Mouse (Mus musculus): ENCODE results near the gene Tmem256.

Gene Tmem256

GRCm38 (mm10) chr11:69884240-69884639 is 45.9 kb downstream of the Tmem256 start:
- no peak for DNase-seq (ENCODE audit: low read depth)

GRCm38 (mm10) chr11:69884663-69885062 is 46.3 kb downstream of the Tmem256 start:
- DNase-seq (ENCODE audit: low read depth), result no peak

GRCm38 (mm10) chr11:69886907-69887635 is 48.8 kb downstream of the Tmem256 start:
- no peak for DNase-seq (ENCODE audit: low read depth)

Measured in c-Kit-positive CD71-negative TER-119-negative erythroid progenitor cells, embryonic 14.5 days (primary cell).